Mouse (Mus musculus) lung, adult 2 months (tissue): ENCODE measurements around the gene Sptlc2. TPM values are rescaled to one million over a fixed set of nuclear protein-coding genes. Genes with fewer than 3 reads are reported as not detected.
A peak's percentile ranks its signal among the peaks of the same experiment; 100 is the strongest.

Source experiments
- DNase-seq: peaks from one replicate; pipeline ENCODE4 v3.0.0; 2022
- H3K4me1 ChIP-seq: fragments of 200-500 bp; 2 replicates; pipeline ENCODE4 v1.6.1; 2011; ENCODE audit warnings: low read length; ENCODE audit not compliant: control insufficient read depth, insufficient read depth
- H3K4me3 ChIP-seq: fragments of 200-500 bp; replicated peaks from 2 replicates; pipeline ENCODE3; 2011; ENCODE audit warnings: low read depth, mild to moderate bottlenecking, control low read depth, low read length; ENCODE audit errors: extremely low read depth
- CTCF ChIP-seq: fragments of 200-500 bp; IDR thresholded peaks from 2 replicates; pipeline ENCODE4 v1.5.1; 2011; ENCODE audit warnings: mild to moderate bottlenecking, low read length, control low read depth; ENCODE audit not compliant: insufficient read depth
- POLR2A ChIP-seq: fragments of 200-500 bp; IDR thresholded peaks from 2 replicates; pipeline ENCODE4 v1.6.1; 2011; ENCODE audit warnings: low read depth, mild to moderate bottlenecking, control low read depth, low read length, borderline replicate concordance; ENCODE audit errors: extremely low read depth
- WGBS: fragments of 180-500 bp; shearing (Covaris S2); methylation state at CpG from one replicate; pipeline ENCODE4 v1.1.7; 2018; 5-methylcytosine and 5-hydroxymethylcytosine counted together
- polyA plus RNA-seq: library from polyadenylated mRNA; depleted of rRNA; stranded (reverse); fragments of >200 nt; gene quantifications from 2 replicates; pipeline ENCODE4 v1.2.3, GENCODE M21; 2012; rRNA removed

Sptlc2 gene
- polyA plus RNA-seq, 1 experiment: 35.0 TPM

DNA sequence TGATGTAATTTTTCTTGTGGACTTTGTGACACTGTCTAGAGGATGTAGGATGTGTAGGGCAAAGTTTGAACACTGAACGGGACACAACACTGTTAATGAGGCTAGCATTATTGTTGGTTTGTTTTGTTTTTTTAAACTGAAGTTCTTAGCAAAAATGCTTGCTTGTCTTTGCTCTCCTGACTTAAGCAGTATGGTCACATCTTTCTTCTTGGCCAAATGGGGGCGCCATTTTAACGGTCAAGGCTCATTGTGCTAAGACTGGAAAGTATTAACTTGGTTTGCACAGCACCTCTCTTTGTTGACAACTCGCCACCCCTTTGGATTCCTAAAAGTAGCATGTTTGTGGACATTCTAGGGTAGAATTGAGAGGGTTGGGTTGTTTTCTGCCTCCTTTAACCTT lies 120.5 kb downstream of the Sptlc2 start:
- WGBS: 19% methylated on average over 4 of the region's 4 CpGs
- no peak for DNase-seq
- H3K4me3 ChIP-seq: no peak overlapping the region

DNA sequence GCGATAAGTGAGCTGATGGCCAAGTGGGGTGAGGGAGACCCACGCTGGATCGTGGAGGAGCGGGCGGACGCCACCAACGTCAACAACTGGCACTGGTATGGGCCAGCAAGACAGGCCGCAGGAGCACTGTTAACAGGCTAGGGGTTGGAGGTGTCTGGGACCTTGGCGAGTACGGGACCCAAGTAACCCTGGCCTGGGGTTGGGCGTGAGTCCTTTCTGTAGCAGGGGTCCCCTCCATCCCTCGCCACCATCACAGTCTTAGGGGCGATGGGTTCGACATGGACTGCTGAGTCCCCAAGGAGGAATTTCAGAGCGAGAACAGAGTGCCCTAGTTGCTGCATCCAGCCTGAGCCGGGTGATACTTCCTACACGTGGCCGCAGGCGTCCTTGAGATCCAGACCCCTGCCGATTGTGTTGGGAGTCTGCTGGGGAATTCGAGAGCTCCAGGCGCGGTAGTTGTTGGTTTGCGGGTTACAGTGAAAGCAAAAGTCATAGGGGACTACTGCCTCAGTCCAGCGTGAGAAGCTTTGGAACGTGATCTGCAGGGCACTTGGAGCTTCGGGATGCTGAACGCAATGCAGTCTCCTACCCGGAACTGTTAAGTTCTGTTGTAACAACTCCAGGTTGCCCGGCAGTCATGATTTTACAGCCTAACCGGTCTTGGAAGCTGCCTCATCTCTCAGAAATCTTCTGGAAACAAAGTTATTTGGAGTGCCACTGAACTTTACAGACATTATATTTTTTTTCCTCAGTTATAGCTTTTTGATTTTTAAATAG lies 121.1 kb downstream of the Sptlc2 start:
- H3K4me3 ChIP-seq: peak overlapping the region; percentile 75
- H3K4me1 ChIP-seq: peaks cover 10% of the 10 kb centered on the region; the same call in 1 of the 2 replicates
- under 1% methylated on average over 31 of the region's 31 CpGs for WGBS
- TF ChIP-seq CTCF (no peak), POLR2A (no peak)
- no peak for DNase-seq

More for the DNA sequence above, 120.5 kb downstream of the Sptlc2 start:
- TF ChIP-seq CTCF (no peak), POLR2A (no peak)
- H3K4me1 ChIP-seq: peaks cover 10% of the 10 kb centered on the region; the same call in 1 of the 2 replicates

DNA sequence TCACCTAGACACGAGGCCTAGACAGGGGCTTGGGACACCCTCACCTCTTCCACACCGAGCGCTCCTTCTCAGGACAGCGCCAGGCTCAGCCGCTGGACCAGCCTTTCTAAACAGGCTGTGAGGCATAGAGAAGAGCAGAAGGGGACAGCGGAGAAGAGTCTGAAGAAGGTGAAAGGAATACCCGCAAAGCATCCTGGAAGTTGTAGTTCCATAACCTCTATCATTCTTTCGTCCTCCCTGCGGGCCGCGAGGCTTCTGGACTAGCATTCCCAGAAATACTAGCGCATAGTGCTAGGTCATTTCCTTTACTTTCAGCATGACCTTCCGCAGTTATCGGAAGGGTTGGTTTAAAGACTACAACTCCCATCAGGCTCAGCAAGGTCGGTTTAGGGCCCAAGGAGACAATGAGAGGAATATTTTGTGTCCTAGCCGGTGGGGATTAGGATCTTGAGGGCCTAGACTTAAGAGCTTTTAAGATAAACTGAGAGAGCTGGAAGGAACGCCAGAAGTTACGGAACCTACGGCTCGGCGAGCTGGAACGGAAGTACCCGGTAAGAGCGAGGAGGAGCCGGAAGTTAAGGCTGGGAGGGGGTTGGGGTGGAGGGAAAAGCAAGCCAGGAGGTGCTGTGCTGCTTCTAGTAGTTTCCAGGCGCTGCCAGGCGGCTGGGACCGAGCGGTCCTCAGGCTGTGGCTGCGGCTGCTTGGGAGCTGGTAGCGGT lies 121.9 kb downstream of the Sptlc2 start, which contains the start of the genes Vipas39 and Ahsa1:
Gene Vipas39 (minus strand): TSS at position 149 of the 719 bp plus-strand sequence.
Gene Ahsa1 (plus strand): TSS at position 372 of the 719 bp plus-strand sequence.
- peak within 1 kb of the TSS; percentile 97 for H3K4me3 ChIP-seq
- TF ChIP-seq CTCF (no peak), POLR2A (peak; percentile 93)
- DNase-seq: peak; percentile 88
- WGBS: under 1% methylated on average over 31 of the region's 31 CpGs
- H3K4me1 ChIP-seq: peaks cover 10% of the 10 kb centered on the region; the same call in 1 of the 2 replicates

DNA sequence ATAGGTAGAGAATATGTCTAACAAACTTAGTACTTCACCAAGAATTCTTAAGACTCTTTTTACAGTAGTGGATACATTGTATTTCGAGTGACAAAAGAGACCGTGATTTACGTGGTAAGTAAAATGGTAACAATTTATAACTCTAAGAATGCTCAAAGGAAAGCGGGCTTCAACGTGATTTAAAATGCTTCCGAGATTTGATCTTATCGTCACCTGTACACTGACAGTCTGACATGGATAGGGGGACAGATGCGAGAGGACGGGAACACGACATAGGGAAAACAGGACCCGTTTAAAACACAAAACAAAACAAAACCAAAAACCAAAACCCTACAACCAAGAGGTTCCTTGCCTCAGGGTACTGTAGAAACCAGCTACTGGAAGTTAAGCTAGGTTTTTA lies 122.7 kb downstream of the Sptlc2 start:
- peaks cover 10% of the 10 kb centered on the region; the same call in 1 of the 2 replicates for H3K4me1 ChIP-seq
- peak overlapping the region; percentile 97 for H3K4me3 ChIP-seq
- no peak for DNase-seq
- TF ChIP-seq POLR2A: no peak
- no peak for TF ChIP-seq CTCF
- 15% methylated on average over 11 of the region's 11 CpGs for WGBS

DNA sequence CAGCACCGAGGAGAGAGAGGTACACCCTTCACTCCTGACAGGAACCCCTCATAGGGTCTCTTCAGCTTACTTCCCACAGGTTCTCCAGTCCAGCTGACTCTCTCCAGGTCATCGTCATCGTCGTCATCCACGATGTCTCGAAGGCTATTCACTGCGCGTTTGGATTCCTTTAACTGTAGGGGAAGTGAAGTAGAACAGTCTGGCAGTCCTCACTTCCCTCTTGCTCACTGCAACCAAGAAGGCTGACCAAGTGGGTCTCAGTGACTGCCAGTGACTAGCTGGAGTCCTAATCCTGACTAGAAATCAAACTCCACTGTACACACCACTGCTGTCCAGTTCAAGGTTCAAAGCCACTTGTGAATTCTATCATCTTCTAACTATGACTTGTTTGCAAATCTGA lies 127.6 kb downstream of the Sptlc2 start:
- WGBS: 87% methylated on average over 8 of the region's 8 CpGs
- Histone ChIP-seq H3K4me3 (no peak overlapping the region), H3K4me1 (no peaks in the 10 kb centered on the region)
- no peak for DNase-seq
- no peak for TF ChIP-seq POLR2A
- no peak for TF ChIP-seq CTCF

DNA sequence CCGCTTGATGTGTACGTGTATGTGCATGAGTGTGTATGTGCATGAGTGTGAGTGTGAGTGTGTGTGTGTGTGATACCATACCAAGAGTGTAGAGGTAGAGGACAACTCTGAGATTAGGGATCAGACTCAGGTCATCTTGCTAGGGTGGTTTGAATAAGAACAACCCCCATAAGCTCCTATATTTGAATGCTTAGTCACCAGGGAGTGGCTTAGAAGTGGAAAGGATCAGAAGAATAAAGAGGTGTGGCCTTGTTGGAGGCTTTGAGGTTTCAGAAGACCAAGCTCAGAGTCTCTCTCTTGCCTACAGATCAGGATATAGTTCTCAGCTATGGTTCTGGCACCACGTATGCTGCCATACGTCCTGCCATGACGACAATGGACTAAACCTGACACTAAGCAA lies 131.5 kb downstream of the Sptlc2 start:
- WGBS: 92% methylated on average over 5 of the region's 5 CpGs
- H3K4me3 ChIP-seq: no peak overlapping the region
- no peak for DNase-seq

More for the DNA sequence above, 131.5 kb downstream of the Sptlc2 start:
- H3K4me1 ChIP-seq: no peaks in the 10 kb centered on the region
- TF ChIP-seq POLR2A: no peak
- no peak for TF ChIP-seq CTCF

Other genes with a start within 250 kb of the Sptlc2 start
- 54.5 and 69.7 TPM in 2 replicates for gene Gstz1, start 241.2 kb downstream of the Sptlc2 start, polyA plus RNA-seq
- 15.1 and 15.7 TPM in 2 replicates for gene Pomt2, start 240.4 kb downstream of the Sptlc2 start, polyA plus RNA-seq
- gene Samd15, start 188.6 kb downstream of the Sptlc2 start, polyA plus RNA-seq: not detected in 2 replicates
- 4.4 and 5.9 TPM in 2 replicates for gene Tmed8, start 187.9 kb downstream of the Sptlc2 start, polyA plus RNA-seq
- 0.31 and 0.91 TPM in 2 replicates for gene Noxred1, start 149.6 kb downstream of the Sptlc2 start, polyA plus RNA-seq
- gene Vipas39, start 122.1 kb downstream of the Sptlc2 start, polyA plus RNA-seq: 17.1 and 23.3 TPM in 2 replicates
- 46.6 and 53.5 TPM in 2 replicates for gene Ahsa1, start 121.9 kb downstream of the Sptlc2 start, polyA plus RNA-seq
- 0.38 and 0.56 TPM in 2 replicates for gene Ism2, start 88.7 kb downstream of the Sptlc2 start, polyA plus RNA-seq
- 8.4 and 11.3 TPM in 2 replicates for gene Slirp, start 55.5 kb upstream of the Sptlc2 start, polyA plus RNA-seq
- 10.2 and 10.8 TPM in 2 replicates for gene Alkbh1, start 55.7 kb upstream of the Sptlc2 start, polyA plus RNA-seq
- gene Snw1, start 83.9 kb upstream of the Sptlc2 start, polyA plus RNA-seq: 7.0 and 11.0 TPM in 2 replicates
- not detected in 2 replicates for gene Gm5788, start 106.4 kb upstream of the Sptlc2 start, polyA plus RNA-seq
- gene Gm8300, start 126.0 kb upstream of the Sptlc2 start, polyA plus RNA-seq: not detected in 2 replicates
- gene Oog1, start 214.3 kb upstream of the Sptlc2 start, polyA plus RNA-seq: not detected in 2 replicates
- gene Gm4027, start 230.5 kb upstream of the Sptlc2 start, polyA plus RNA-seq: not detected in 2 replicates